Mouse (Mus musculus) frontal cortex, postnatal 14 days (tissue): Measurements from ENCODE around the gene Pitpnc1.

Experiments used
- DNase-seq, 2 experiments: peaks; one replicate each; pipeline ENCODE4 v3.0.0; 2022; ENCODE audit warnings: low spot score in 2 of 2

Gene Pitpnc1

DNA sequence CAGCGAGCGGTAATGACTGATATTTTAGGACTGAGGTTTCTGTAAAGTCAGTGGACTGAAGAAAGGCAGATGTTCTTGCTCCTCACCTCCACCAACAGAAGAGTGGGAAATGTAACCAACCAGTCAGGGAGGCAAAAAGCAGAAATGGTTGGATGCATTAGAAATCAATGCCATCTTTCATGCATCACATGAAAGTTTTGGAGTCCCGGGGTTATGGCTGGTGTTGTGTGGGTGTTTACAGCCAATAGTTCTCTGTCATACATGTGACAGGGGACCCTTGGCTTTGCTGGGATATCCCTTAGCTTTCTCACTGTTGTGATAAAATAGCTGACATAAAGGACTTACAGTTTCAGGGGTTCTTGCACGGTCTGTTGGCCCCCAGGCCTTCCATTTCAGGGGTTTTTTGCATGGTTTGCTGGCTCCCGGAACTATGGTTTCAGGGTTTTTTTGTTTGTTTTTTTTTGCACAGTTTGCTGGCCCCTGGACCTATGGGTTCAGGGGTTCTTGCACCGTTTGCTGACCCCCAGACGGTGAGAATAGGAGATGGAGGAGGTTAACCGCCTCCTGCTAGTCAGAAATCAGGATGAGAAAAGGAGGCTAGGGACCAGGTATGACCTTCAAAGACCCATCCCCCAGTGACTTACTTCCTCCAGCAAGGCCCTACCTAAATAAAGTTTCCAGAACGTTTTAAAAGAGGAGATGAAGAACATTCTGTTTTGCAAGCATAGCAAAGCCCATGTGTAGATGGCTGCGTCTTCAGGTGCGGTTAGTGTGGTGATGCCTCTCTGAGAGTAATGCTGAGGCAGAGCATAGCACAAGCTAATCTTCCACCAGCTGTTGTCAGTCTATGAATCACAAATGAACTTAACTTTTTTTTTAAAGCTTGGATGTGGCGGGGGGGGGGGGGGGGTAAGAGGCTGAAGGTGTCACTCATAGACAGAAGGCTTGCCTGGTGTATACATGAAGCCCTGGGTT is 27.1 kb downstream of the Pitpnc1 start:
- DNase-seq = no peak

- DNase-seq = no peak
These were observed 29.4 kb downstream of the Pitpnc1 start for GRCm38 (mm10) chr11:107441050-107441449.

- no peak for DNase-seq
These were observed 32.4 kb downstream of the Pitpnc1 start for GRCm38 (mm10) chr11:107438140-107438539.

GRCm38 (mm10) chr11:107437723-107438122 is 32.8 kb downstream of the Pitpnc1 start:
- no peak for DNase-seq

DNA sequence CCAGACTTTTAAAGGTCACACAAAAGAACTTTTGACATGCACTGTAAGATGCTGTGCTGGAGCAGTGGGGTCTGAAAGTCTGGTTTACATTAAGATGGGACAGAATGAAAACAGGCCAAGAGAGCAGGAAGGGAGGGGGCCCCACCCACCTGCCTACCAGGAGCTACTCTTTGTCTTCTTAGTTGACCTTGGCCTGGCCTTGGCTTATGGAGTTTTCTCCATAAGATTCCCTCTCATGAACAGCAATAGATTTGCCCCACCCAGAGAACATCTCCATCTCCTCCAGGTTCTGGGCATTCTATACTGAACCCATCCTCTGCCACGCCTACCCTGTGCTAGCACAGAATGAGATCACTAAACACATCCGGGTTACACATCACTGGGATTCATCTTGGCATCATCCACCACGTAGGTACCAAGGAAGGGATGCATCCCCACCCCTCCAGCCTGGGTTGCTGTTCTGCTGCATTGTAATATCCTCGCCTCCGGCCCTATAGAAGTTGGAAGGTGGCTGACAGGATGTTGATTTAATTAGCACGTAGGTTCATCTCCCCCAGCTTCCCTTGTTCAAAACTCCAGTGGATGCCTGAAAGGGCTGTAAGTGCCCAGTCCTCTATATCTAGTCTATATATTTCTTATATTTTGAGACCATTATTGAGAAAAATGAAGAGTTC is 34.6 kb downstream of the Pitpnc1 start:
- no peak for DNase-seq

GRCm38 (mm10) chr11:107431197-107431965 is 39.1 kb downstream of the Pitpnc1 start:
- DNase-seq = no peak

DNA sequence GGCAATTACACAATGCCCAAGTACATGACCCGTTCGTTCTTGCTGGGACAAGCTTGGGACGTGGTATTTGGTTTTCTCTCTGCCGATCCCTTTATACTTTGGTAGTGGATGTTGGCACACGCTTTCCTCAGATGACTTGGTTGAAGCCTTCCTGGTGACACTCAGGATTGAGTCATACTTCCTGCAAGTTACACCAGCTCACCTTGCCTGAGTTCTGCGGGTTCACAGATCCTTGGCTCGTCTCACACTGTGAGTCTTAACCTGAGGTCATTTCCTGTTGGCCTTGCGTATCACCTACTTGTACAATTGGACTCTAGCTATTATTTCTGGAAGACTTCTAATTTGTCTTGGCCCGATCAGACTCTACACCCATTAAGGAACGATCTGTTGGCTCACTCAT is 42.5 kb downstream of the Pitpnc1 start:
- DNase-seq = no peak

DNA sequence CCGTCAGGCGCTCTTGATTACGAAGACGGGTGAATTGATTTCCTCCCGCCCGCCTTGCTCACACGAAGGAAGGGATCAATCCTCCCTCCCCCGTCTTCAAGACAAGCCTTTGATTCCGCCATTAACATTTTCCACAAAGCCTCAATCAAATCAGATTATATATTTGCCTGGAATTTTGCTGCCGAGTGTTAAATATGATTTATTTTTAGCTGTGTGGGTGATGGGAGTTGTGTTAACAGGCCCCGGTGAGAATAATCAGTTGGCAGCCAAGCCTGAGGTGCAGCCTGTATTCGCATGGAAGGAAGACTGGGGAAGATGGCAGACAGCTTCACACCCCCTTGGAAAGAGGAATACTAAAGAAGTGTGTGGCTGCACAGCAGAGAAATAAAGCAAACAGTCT is 46.3 kb downstream of the Pitpnc1 start:
- no peak for DNase-seq

DNA sequence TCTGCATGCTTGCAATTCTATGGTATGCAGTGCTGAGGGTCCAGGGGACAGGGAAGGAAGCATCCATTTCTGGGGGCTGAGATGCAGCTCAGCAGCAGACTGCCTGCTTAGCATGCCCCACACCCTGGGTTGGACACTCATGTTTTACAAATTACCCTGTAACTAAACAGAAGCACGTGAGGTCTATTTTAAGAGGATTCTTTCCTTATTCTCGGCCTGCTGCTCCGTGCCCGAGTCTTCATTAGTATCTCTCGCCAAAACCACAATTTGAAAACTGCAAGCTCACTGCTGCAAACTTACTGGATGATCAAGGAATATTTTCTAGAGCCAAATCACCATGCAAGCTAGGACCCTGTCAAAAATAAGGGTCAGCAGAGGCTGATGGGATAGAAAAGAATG is 48.1 kb downstream of the Pitpnc1 start:
- no peak for DNase-seq

- no peak for DNase-seq
These were observed 48.6 kb downstream of the Pitpnc1 start for GRCm38 (mm10) chr11:107421751-107422355.

GRCm38 (mm10) chr11:107419925-107420324 is 50.6 kb downstream of the Pitpnc1 start:
- no peak for DNase-seq

DNA sequence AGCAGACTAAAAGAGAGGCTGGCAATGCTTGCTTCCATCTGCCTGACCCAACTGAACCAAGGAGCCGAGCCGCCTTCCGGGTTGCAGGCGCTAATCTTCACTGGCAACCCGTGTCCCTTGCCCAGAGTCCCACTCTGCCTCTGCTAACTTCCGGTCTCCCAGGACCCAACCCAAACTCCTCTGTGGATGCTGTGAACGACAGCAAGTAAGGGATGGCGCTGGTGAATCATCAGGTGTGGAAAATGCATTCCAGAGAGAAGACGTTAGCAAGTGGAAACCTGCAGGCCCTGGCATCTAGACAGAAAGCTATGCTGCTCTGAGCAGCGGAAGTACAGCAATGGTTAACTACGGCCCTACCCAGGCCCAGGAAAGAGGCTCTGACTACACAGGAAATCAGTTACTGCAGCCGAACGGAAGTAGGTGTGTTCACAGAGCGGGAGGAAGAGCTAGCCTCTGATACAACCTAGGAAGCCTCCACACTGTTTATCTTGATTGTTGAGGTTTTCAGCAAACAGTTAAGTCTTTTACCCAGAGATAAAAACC is 53.4 kb downstream of the Pitpnc1 start:
- DNase-seq = no peak

DNA sequence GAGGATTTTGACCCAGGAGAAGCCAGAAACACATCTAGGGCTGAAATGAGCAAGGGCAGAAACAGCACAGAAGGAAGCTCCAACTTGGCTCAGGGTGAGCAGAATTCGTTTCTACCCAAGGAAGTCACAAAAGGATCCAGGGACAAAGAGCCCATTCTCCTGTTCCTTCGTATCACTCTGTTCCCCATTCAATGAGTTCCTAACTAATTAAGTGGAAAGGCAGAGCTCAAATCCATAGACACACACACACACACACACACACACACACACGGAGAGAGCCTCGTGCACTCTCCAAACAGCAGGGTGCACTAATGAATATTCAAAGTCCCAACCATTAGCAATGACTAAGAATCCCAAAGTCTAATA is 54.0 kb downstream of the Pitpnc1 start:
- DNase-seq = no peak

GRCm38 (mm10) chr11:107415901-107416560 is 54.5 kb downstream of the Pitpnc1 start:
- no peak for DNase-seq

GRCm38 (mm10) chr11:107414996-107415747 is 55.3 kb downstream of the Pitpnc1 start:
- DNase-seq = no peak

DNA sequence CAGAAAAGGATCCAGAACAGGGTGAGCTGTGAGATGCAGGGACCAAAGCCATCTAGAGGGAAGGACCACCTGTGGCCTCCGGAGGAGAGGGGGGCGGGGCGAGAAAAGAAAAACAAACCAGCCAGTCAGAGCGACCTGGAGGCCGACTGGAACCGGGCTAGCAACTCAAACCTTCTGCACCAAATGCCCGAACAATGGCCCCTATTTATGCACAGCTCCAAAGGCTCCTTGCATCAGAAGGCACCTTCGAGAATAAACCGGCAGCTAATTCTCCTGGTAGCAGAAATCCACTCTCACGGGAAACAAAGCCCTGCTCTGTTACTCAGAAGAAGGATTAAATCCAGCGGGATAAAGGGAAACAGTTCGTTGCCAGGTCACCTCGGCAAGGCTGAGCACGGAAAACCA is 57.2 kb downstream of the Pitpnc1 start:
- peak; percentile 44 to 48 for DNase-seq

DNA sequence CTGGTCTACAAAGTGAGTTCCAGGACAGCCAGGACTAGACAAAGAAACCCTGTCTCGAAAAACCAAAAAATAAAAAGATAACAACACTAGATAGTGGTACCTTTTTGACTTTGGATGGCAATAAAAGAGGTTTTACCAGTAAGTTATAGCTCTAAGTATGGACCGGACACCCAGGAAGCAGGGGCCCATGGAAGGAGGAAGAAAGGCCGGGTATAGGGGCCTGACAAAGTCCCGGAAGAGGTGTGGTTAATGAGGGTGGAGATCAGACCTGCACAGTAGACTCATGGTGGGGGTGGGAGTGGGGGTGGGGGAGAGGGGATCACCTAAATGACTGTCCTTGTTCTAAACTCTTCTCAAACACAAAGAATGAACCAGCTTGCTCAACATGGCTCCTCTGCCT is 58.4 kb downstream of the Pitpnc1 start:
- no peak for DNase-seq

DNA sequence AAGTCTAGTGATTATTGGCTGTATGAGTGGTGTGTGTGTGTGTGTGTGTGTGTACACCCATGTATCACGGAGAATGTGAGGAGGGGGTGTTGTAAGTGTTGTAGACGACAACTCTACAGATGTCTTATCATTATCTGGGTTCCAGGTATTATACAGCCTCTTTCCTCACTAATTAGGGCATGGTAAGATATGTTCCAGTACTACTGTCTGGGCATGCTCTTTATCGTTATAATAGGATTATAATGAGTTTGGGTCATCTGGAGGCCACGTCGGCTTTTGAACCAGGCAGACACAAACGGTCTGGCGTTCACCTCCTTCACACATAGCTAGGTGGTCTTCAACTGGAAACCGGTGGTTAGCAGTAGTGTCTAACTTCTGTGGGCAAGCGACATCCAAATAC is 58.9 kb downstream of the Pitpnc1 start:
- DNase-seq = no peak

DNA sequence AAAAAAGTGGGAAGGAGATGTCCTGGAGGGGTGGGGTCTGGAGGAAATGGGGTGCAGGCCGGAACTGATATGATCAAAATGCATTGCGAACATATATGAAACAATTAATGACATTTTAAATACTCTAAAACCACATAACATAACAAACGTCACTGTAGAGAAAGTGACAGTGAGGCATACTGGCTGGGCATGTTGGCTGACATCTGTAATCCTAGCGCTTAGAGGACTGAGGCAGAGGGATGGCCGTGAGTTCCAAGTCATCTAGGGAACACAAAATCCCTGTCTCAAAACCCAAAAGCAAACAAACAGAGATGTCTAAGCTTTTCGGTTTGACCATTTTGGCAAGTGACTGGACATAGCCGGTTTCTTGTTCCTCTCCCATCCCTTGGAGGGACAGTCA is 59.7 kb downstream of the Pitpnc1 start:
- DNase-seq = no peak

GRCm38 (mm10) chr11:107410090-107410732 is 60.3 kb downstream of the Pitpnc1 start:
- no peak for DNase-seq
